Mouse (Mus musculus): ENCODE data around the gene Htt.

Gene Htt

GRCm38 (mm10) chr5:34931091-34931490, 169.6 kb downstream of the Htt start:
- no peak for DNase-seq (ENCODE audit: extremely low spot score, low read depth, low spot score)

- DNase-seq (ENCODE audit: extremely low spot score, low read depth, low spot score) = no peak
Observed at GRCm38 (mm10) chr5:34931516-34932457, 170.2 kb downstream of the Htt start.

GRCm38 (mm10) chr5:34932458-34932806, 170.9 kb downstream of the Htt start:
- DNase-seq (ENCODE audit: extremely low spot score, low read depth, low spot score) = no peak

- DNase-seq (ENCODE audit: extremely low spot score, low read depth, low spot score) = no peak
Observed at GRCm38 (mm10) chr5:34933461-34933860, 171.9 kb downstream of the Htt start.

- DNase-seq (ENCODE audit: extremely low spot score, low read depth, low spot score) = no peak
Observed at GRCm38 (mm10) chr5:34941710-34942470, 180.3 kb downstream of the Htt start.

GRCm38 (mm10) chr5:34943428-34943827, 181.9 kb downstream of the Htt start:
- no peak for DNase-seq (ENCODE audit: extremely low spot score, low read depth, low spot score)

- no peak for DNase-seq (ENCODE audit: extremely low spot score, low read depth, low spot score)
Observed at GRCm38 (mm10) chr5:34948861-34949760, 187.6 kb downstream of the Htt start, which contains the start of gene Rgs12. Rgs12 (plus strand) TSS chr5:34949445.

- no peak for DNase-seq (ENCODE audit: extremely low spot score, low read depth, low spot score)
Observed at GRCm38 (mm10) chr5:34949769-34950211, 188.2 kb downstream of the Htt start.

GRCm38 (mm10) chr5:34950486-34951160, 189.1 kb downstream of the Htt start:
- DNase-seq (ENCODE audit: extremely low spot score, low read depth, low spot score) = no peak

GRCm38 (mm10) chr5:34951161-34951834, 189.8 kb downstream of the Htt start:
- no peak for DNase-seq (ENCODE audit: extremely low spot score, low read depth, low spot score)

- no peak for DNase-seq (ENCODE audit: extremely low spot score, low read depth, low spot score)
Observed at GRCm38 (mm10) chr5:34954508-34954907, 193.0 kb downstream of the Htt start.

GRCm38 (mm10) chr5:34955630-34956029, 194.1 kb downstream of the Htt start:
- DNase-seq (ENCODE audit: extremely low spot score, low read depth, low spot score) = no peak

GRCm38 (mm10) chr5:34956151-34956550, 194.6 kb downstream of the Htt start:
- DNase-seq (ENCODE audit: extremely low spot score, low read depth, low spot score) = no peak

GRCm38 (mm10) chr5:34957015-34957414, 195.5 kb downstream of the Htt start:
- DNase-seq (ENCODE audit: extremely low spot score, low read depth, low spot score) = no peak

GRCm38 (mm10) chr5:34960021-34960420, 198.5 kb downstream of the Htt start:
- no peak for DNase-seq (ENCODE audit: extremely low spot score, low read depth, low spot score)
